Mouse (Mus musculus) cortical plate, adult 2 months (tissue): ENCODE data around the gene Erc2. TPM values are rescaled to one million over a fixed set of nuclear protein-coding genes. Genes with fewer than 3 reads are reported as not detected.

Source experiments
- H3K27ac ChIP-seq: fragments of 200-500 bp; 2 replicates; pipeline ENCODE4 v1.5.1; 2012; ENCODE audit warnings: low read length, control low read depth, inconsistent platforms; ENCODE audit not compliant: insufficient read depth
- H3K4me1 ChIP-seq: fragments of 200-500 bp; 2 replicates; pipeline ENCODE4 v1.6.1; 2011; ENCODE audit warnings: low read length; ENCODE audit not compliant: control insufficient read depth, insufficient read depth
- H3K4me3 ChIP-seq: fragments of 200-500 bp; 2 replicates; pipeline ENCODE4 v1.5.1; 2011; ENCODE audit warnings: mild to moderate bottlenecking, low read length, control low read depth; ENCODE audit not compliant: insufficient read depth
- CTCF ChIP-seq: fragments of 200-500 bp; IDR thresholded peaks from 2 replicates; pipeline ENCODE4 v1.5.1; 2011; ENCODE audit warnings: mild to moderate bottlenecking, control low read depth, low read length; ENCODE audit not compliant: insufficient read depth; ENCODE audit errors: extremely low read depth
- POLR2A ChIP-seq: fragments of 200-500 bp; IDR thresholded peaks from 2 replicates; pipeline ENCODE4 v1.6.1; 2011; ENCODE audit warnings: mild to moderate bottlenecking, low read length, control low read depth; ENCODE audit not compliant: insufficient read depth; ENCODE audit errors: extremely low read depth
- polyA plus RNA-seq: library from polyadenylated mRNA; depleted of rRNA; stranded (reverse); fragments of >200 nt; gene quantifications from 2 replicates; pipeline ENCODE4 v1.2.3, GENCODE M21; 2012

The Erc2 gene
- polyA plus RNA-seq, 1 experiment = 77.8 TPM

DNA sequence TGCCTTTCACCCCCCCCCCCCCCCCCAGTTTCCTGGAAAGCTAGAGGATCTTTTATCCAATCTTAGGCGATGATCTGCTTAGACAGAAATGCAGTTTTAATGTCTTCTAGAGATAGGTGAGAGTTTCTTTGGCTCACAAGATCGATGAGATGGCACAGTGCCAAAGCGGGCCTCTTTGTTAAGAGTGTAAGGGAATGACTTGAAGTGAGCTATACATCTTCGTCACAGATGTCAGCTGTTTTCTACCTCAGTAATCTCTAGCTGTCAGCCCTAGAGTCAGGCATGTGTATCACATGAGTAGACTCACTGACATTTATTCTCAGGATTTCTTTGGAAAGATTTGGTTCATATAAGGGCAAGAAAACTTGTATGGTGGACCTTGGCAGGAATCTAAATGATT lies 39.2 kb downstream of the Erc2 start:
- Histone ChIP-seq H3K4me1 (no peaks in the 10 kb centered on the region; the same call in none of the 2 replicates), H3K4me3 (no peak overlapping the region), H3K27ac (no peak overlapping the region)
- TF ChIP-seq POLR2A = no peak
- no peak for TF ChIP-seq CTCF

DNA sequence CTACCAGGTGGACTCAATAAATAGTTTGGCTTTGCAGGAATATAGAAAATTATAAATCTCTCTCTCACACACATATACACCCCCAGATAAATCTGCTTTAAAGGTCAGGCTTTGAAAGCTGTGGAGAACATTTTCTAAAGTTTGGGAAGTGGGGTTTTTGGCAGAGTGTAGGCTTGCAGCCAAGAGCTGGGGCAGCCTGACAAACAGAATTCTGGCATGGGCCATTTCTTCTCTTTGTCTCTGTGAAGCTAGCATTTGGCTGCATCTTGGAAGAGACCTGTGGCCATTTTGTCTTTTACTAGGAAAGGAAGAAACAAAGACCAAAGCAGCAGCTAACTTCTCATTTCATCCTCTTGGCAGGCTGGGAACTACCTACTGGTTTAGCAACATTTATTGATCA lies 40.0 kb downstream of the Erc2 start:
- H3K4me1 ChIP-seq = no peaks in the 10 kb centered on the region; the same call in none of the 2 replicates
- no peak overlapping the region for H3K27ac ChIP-seq
- no peak overlapping the region for H3K4me3 ChIP-seq
- TF ChIP-seq CTCF (no peak), POLR2A (no peak)

DNA sequence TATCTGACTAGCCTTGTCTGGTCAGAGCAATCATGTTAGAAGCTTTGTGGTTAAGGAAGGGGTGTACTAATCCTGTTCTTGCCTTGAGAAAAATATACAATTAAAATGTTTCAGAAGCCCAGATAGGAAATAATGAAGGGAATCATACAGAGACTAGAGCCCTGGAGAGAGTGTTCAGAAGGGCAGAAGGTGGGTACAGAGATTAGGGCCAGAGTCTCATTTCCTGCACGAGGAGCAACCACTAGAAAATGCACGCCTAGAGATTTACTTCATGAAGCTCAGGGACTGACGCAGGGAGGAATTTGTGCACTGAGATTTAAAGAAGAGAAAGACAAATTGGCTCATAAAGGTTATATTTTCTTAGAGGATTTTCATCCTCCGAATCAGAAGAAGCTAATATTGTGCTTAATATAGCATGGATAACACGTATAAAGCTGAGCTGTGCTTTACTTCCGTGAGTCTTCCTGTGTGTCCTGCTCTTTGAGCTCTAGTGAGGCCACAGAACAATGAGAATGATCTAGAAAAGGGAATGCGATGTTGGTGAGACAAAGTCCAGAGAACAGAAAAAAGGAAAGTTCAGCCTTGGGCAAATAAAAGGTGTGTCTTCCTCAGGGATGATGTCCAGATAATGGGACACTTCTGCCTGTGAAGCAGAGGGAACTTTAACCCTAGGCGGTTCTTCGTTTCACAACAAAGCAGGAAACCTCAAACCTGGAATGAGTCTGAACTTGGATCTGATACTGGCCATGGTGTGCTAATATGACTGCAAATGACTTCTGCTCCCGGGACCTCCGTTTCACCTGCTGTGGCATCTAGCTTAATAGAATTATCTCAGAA lies 45.0 kb downstream of the Erc2 start:
- Histone ChIP-seq H3K27ac (no peak overlapping the region), H3K4me3 (no peak overlapping the region), H3K4me1 (peaks cover 6% of the 10 kb centered on the region)
- TF ChIP-seq CTCF (no peak), POLR2A (no peak)

DNA sequence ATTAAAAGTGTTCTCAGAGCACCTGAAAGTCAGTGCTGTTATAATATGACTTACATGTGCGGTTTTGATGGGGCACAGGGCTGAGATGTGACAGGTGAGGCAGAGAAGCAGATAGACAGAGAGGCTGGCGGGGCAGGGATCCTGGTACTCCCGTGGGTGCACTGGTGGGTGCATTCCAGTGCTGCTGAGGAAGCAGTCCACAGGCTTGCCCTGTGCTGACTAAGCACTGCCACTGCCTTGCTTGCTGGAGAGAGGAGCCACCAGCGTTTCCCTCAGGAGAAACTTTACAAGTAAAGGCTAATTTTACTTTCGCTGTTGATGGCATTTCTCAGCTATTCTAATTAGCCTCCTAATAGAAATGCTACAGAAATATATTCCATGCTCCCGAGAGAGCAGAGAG lies 45.9 kb downstream of the Erc2 start:
- Histone ChIP-seq H3K4me1 (peaks cover 10% of the 10 kb centered on the region), H3K4me3 (no peak overlapping the region), H3K27ac (no peak overlapping the region)
- TF ChIP-seq POLR2A = no peak
- no peak for TF ChIP-seq CTCF

DNA sequence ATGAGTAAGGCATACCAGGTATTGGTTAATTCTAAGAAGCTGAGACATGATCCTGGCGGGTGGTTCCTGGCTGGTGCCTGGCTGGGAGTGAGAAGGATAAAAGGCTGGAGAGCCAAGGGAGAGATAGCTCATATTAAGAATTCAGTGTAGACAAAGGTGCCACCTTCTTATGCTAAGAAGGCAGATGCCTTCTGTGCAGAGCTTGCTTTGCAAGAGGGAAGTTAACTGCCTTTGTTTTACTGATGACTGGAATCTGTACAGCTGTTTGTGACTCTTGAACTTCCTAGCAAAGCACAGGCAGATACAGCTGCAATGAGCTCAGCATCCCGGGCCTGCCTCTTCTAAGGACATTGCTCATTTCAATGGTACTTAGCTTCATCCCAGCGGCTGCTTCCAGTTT lies 47.7 kb downstream of the Erc2 start:
- peaks cover 11% of the 10 kb centered on the region for H3K4me1 ChIP-seq
- H3K27ac ChIP-seq = no peak overlapping the region
- no peak overlapping the region for H3K4me3 ChIP-seq
- TF ChIP-seq POLR2A (no peak), CTCF (no peak)

DNA sequence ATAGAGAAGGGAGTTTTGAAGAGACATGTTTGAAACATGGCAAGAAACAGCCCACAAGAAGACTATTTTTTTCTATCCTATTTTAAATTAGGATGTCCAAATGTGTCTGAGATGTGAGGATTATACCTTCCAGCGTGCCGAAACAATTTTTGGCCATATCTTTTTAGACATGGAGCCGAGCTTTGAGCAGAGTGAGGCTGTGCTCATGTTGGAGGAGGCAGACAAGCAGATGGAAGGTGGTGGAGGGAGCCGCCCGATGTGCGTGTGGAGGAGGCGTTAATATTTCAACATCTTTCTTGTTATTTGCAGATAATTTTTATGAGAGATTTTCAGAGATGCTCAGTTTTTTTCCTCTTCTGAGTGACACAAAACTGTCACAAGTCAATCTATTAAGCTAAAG lies 50.5 kb downstream of the Erc2 start:
- Histone ChIP-seq H3K4me3 (no peak overlapping the region), H3K4me1 (peaks cover 11% of the 10 kb centered on the region), H3K27ac (no peak overlapping the region; the same call in 1 of the 2 replicates)
- TF ChIP-seq POLR2A (no peak), CTCF (no peak)

DNA sequence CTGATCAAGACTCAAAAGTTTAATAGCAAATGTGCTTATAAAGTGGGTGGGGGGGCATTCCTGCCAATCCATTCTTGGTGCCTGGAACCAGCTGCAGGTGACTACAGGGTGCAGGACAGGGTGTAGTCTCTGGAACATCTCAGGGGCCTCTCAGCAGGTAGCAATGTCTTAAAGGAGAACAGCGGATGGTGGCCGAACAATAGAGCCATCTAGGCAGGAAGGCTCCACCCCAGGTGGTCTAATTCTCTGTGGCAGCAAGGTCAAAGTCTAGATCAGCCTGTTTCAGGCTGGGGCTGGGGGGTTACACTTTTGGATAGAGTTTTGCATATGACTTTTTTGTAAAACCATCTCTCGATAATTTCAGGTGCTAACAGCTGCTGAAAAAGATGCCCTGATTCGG lies 51.9 kb downstream of the Erc2 start:
- no peak overlapping the region for H3K4me3 ChIP-seq
- H3K4me1 ChIP-seq = peaks cover 11% of the 10 kb centered on the region
- H3K27ac ChIP-seq = no peak overlapping the region
- TF ChIP-seq CTCF = no peak
- TF ChIP-seq POLR2A = no peak

DNA sequence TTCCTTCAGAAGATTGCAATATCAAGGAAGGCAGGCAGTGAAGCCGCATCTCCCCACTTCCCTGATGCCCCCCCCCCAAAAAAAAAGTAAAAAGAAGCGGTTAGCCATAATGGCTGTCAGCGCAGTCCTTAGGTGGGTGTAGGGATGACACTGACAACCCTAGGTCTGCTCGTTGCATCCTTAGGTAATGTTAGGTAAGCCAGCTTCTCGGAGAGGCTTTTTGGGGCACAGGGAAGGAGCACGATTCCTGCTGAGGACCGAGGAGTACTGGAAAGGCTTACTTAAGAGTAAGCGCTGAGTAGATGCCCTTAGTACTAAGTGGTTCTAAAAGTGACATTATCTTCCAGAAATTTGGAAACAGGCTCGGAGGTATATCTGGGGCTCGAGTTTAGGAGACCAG lies 52.3 kb downstream of the Erc2 start:
- TF ChIP-seq POLR2A (no peak), CTCF (no peak)
- Histone ChIP-seq H3K4me3 (no peak overlapping the region), H3K4me1 (peaks cover 9% of the 10 kb centered on the region), H3K27ac (no peak overlapping the region)

DNA sequence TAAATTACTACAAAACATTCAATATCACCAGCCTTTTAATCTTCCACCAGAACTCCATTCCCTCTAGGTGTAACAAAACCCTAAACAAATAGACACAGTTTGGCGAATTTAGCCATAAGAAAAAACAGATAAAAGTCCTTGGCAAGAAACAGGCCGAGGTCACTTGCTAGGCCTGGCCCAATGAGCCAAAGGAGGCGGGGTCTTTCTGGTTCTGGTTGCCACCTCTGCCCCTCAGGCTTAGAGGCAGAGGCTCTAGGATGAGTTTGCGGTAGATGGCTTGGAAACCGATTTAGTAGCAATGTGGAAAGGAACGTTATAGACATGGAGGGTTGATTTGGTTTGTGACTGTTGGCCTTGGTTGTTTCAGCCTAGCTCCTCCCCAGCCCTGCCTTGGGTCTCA lies 52.8 kb downstream of the Erc2 start:
- H3K4me1 ChIP-seq = peaks cover 7% of the 10 kb centered on the region
- no peak overlapping the region for H3K4me3 ChIP-seq
- H3K27ac ChIP-seq = no peak overlapping the region
- TF ChIP-seq CTCF (no peak), POLR2A (no peak)

DNA sequence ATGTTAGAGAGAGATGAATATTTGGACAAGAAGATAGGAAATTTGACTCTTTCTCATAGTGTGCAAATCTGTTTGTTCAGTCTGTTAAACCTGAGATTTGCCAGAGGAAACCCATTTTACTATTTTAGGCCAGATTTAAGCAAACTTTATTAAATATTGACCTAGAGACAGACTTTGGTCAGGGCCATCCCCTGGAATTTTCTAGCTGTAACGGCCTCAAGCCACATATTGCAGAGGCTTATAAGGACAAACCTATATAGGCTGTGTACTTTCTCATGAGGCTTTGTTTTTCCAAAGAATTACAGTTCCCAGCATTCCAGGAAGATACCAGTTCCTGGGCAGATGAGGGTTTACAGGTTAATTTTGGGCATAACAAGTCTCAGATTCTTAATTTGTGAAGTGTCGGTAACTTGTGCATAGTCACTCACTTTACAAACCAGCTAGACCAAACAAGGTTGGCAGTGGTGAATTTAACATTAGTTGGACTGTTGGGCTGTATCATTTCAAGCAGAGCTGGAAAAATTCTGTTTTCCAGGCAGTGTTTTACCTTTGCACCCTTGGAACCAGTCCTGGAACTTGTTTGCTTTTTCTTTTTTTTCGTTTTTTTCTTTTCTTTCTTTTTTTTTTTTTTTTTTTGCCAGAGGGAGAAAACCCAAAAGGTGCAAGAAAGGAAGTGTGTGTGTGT lies 60.3 kb downstream of the Erc2 start:
- TF ChIP-seq CTCF (no peak), POLR2A (no peak)
- Histone ChIP-seq H3K27ac (no peak overlapping the region), H3K4me3 (no peak overlapping the region), H3K4me1 (no peaks in the 10 kb centered on the region)

DNA sequence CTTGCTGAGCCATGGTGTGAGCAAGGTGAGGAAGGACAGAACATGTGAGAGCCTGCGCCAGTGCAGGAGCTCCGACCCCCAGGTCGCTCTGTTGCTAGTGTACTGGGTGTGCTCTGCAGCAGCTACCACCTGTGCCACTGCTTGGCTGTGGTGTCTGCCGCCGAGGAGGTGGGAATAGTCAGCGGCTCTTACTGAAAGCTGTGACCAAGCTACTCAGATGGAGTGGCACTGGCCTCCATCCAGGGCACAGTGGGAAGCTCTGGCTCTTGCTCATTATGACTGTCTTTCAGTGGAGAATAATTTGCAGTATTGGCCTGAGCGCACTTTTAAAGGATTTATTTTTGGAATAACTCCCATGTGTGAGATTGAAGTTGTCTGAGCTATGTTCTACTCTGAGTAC lies 73.6 kb downstream of the Erc2 start:
- no peak overlapping the region for H3K4me3 ChIP-seq
- H3K4me1 ChIP-seq = peaks cover 6% of the 10 kb centered on the region; the same call in 1 of the 2 replicates
- H3K27ac ChIP-seq = no peak overlapping the region
- TF ChIP-seq POLR2A (no peak), CTCF (no peak)
